Mouse (Mus musculus) cerebellum, adult 9-10 months (tissue): Measurements from ENCODE around the gene Oxsr1.
A peak's percentile ranks its signal among the peaks of the same experiment; 100 is the strongest.
"Not testable (repeated sequence)": the region's sequence is repeated elsewhere in the genome, so short reads cannot be mapped to it uniquely, and the experiment has no call there.

Experiments used
- DNase-seq: peaks from one replicate; pipeline ENCODE4 v3.0.0; 2022

Gene Oxsr1

DNA sequence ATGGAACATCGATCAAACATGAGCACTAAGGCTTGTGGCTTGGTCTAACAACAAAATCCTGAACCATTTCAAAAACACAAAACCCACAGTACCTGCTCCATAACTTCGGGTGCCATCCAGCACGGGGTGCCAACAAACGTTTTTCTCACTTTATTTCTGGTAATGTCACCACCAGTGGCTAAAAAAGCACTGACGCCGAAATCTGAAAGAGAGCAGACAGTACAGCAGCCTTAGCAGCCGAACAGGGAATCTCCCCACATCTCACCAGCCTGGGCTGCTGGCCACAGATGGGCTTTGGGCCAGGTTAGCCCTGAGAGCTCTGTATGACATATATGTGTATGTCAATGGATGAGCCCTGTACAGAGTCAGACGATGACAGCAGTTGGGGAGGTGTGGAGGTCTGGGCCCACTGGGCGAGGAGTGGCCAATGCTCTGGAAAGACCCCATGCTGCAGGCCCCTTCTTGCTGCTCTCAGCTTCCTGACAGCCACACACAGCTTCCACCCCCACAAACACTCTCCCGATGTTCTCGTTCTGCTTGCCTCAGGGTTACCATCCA, 53.6 kb downstream of the Oxsr1 start:
- DNase-seq = no peak

GRCm38 (mm10) chr9:119268120-119268519, 54.1 kb downstream of the Oxsr1 start:
- no peak for DNase-seq

GRCm38 (mm10) chr9:119266121-119266395, 56.2 kb downstream of the Oxsr1 start:
- not testable (repeated sequence) for DNase-seq

DNA sequence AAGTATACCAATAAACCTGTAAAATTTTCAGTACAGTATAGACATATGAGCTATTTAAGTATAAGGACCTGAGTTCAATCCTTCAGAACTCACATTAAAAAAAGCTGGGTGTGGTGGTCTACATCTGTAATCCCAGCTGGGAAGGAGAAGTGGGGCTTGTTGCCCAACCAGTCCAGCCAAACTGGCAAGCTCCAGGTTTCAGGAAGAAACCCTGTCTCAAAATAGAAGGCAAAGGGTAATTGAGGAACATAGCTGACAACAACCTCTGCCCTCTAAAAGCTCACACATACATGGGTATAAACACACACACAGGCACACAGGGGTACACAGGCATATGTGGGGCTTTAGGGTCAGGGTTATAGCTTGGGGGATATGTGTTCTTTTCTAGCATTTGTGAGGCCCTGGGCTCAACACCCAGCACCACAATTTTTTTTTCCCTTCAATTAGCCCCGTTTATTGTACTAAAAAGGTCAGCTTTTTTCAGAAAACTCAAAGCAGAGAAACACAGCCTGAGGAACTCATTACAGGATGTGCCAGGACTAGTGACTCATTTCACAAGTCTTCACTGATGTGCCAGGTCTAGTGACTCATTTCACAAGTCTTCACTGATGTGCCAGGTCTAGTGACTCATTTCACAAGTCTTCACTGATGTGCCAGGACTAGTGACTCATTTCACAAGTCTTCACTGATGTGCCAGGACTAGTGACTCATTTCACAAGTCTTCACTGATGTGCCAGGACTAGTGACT, 56.7 kb downstream of the Oxsr1 start:
- not testable (repeated sequence) for DNase-seq

GRCm38 (mm10) chr9:119263067-119263466, 59.2 kb downstream of the Oxsr1 start:
- no peak for DNase-seq

DNA sequence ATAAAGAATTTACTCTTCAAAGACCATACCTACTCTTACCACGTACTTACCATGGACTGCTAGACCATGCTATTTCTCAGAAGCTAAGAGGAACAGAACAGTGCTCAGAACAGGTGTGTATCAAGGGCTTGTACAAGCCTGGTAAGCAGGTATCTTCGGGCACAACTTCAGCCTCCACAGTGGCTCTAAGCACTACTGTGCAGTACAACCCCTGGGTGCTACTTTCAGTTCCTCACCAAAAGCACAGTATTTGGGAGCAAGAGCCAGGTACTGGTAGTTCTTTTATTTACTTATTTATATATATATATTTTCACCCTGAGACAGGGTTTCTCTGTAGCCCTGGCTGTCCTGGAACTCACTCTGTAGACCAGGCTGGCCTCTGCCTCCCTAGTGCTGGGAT, 61.4 kb downstream of the Oxsr1 start:
- no peak for DNase-seq

DNA sequence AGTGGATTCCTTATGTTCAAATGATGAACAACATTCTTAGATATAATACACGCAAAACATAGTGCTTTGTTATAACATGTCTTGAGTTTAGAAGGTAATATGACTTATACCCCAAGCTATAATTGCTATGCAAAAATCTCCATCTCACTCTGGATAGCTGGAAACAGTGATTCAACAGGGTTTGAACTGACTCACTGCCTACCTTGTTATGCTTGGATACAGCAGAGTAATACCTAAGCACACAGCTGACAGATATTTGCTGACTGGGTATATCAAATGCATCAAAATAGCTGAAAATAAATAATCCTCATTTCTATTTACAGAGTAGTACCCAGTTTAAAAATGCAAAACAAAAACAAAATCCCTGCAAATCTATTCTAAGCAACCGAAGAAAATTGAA, 63.4 kb downstream of the Oxsr1 start:
- DNase-seq = no peak

DNA sequence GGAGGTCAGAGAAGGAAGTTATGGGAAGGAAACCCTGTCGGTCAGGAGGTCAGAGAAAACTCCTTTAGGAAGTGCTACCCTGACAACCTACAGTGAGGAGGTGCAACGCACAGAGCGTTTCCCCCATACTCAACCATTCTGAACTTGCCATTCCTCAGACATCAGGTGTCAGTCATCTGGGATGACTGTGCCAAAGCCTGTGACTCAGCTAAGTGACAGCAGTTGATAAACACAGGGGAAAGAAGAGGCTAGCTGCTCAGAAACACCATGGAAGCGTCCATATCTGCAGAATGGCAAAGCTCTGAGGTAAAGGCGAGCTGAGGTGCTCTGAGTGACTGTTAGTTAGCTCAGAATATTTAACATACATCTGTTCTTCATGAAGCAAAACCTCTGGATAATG, 64.1 kb downstream of the Oxsr1 start:
- no peak for DNase-seq

DNA sequence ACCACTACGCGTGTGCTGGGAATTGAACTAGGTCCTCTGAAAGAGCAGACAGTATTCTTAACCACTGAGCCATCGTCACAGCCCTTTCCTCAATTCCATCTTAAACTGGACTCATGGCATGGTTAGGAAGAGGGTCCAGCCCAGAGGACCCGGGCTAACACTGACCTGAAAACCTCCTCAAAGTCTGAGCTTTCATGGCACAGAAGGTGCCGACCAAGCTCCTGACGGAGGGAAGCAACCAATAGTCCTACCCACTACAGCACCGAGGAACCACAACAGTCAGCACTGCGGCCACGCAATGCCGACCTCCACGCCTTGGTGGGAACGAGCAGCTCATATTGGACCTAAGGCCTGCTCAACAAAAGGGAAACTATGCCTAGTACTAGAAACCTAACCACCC, 66.1 kb downstream of the Oxsr1 start:
- no peak for DNase-seq

DNA sequence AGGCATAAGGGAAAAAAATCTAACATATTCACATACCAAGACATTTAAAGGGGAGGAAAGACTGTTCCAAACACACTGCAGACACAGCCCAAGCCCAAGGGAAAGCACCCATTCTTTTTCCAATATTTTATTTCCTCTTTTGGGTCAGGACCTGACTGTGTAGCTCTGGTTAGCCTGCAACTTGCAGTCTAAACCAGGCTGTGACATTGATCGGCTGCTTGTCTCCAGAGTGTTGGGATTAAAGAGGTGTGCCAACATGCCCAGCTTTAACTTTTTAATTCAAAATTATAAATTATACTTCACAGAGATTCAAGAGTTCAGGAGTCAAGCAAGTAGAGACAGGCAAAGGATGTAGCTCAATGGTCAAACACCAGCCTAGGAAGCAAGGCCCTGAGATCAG, 67.1 kb downstream of the Oxsr1 start:
- no peak for DNase-seq

DNA sequence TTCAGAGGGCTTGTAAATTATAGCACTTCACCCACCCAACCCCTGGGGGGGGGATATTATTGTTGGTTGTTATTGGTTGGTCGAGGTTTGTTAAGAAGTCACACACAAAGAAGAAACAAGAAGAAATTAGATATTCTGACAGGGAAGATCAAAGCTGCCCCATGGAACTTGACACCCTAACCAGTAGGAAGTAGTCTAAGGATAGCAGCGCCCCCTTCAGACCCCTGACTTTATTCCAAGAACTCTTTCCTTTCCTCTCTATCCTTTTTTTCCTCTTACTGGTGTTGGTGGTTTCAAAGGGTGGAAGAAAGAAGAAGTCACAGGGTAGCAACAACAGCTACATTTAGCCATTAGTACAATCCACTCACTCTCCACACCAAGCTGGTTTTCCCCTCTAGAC, 68.0 kb downstream of the Oxsr1 start:
- DNase-seq = no peak

DNA sequence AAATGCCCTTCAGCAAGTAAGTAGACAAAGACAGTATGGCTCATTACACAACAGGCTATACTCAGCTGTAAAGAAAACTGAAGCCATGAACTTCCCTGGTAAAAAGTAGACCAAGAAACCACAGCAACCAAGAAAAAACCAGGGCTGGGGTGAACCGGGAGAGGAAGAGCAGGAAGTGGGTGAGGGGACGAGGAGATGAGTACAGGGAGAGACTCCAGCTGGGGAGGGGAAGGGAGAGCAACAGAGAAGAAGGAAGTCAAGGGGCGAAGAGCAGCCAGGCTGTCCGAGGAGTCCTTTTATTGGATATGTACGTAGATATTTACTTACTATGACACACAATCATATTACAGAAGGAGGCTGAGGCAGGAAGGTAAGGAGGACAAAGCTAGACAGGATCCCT, 74.2 kb downstream of the Oxsr1 start:
- no peak for DNase-seq

DNA sequence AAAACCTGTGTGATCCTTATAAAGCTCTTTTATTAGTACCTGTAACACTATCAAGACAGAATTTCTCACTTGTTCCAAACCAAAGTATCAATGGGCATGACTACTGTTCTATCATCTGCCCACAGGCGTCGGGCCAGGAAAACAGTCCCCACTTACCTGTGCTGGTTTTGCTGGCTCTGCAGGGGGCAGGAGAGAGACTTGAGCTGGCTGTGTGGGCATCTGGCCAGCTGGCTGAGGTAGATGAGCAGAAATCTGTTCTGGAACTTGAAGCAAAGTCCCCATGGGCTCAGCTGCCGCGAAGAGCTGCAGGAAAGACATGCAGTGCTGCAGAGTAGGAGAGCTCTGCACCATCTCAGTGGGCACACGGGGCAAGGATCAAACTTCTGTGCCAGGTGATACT, 75.4 kb downstream of the Oxsr1 start:
- DNase-seq = peak; percentile 37

GRCm38 (mm10) chr9:119243981-119244380, 78.2 kb downstream of the Oxsr1 start:
- no peak for DNase-seq

DNA sequence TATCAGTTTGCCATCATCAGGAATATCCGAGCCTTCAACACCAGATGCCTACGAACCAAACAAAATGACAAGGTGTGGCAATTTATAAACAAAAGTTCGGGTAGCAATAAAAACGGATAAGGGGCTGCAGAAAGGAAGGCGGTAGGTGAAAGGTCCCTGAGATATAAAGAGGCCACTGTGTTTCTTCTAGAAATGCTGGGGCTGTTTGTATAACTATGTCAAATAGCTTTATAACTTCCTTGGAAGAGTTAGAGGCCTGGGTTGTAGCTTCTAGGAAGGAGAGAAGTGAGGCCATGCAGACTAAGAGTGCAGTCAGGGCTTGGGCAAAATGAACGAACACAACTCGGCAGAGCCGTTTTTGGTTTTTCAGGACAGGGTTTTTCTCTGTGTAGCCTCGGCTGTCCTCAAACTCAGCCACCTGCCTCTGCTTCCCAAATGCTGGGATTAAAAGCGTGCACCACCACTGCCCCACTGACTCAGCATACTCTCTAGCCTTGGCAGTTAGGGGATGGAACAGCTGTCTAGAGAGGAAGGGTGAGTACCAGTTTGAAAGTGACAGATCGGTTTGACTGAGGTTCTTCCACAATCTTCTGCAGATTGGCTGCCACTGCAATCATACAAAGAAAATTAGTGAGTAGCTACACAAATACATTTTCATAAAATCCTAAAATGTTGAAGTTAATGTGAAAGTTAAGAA, 80.9 kb downstream of the Oxsr1 start:
- DNase-seq = no peak

- no peak for DNase-seq
Observed at GRCm38 (mm10) chr9:119240286-119240997, 81.8 kb downstream of the Oxsr1 start.

- no peak for DNase-seq
Observed at GRCm38 (mm10) chr9:119239274-119239673, 83.0 kb downstream of the Oxsr1 start.

DNA sequence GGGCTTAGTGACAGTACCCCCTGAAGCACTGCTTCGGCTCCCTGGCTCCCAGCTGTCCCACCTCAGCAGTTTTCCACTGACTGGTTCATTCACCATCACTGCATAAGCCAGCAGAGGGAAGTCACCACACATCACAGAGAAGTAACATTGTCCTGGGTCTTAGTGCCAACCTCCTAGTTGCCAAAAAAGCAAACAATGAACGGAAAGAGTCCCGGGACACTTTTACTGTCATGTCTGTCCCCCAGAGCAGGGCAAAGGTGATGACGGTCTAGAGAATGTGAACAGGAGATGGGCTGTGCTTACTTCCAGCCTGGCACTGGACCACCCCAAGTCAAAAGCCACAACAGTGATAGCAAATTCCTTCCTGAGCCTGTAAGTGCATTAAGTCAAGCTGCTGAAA, 83.4 kb downstream of the Oxsr1 start:
- no peak for DNase-seq

DNA sequence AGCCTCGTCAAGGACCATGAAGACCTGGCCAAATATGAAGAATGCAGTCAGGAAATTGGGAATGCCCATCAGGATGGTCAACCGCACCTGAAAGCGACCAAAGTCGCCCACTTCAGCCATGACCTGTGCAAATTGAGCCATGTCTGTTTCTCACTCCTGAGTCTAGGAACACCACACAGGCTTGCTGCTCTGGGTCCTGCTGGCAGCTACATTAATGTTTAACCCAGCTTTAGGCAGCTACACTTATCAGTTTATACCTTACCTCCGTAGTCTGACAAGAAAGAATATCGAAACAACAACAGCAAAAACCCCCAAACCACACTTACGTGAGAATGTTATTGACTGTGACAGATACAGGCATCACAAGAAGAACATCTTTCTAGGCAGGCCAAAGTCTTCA, 90.7 kb downstream of the Oxsr1 start:
- DNase-seq = no peak

DNA sequence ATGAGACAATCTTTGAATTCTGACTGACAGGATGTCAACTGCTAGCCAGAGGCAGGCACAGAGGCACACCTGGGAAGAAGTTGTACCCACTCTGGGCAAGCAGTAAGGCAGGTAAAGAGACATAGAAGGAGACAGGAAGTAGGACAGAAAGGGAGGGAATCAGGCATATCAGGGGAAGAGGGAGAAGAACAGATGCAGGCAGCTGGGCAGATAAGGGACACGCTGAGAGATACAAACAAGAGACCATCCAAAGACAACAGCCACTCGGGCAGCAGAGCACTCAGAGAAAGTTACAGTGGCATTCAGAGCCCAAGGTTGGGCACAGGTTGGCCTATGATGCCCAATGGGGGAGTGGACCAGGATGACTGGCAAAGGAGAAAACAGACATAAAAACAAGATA, 91.4 kb downstream of the Oxsr1 start:
- no peak for DNase-seq

GRCm38 (mm10) chr9:119220249-119220648, 102.0 kb downstream of the Oxsr1 start:
- no peak for DNase-seq

- no peak for DNase-seq
Observed at GRCm38 (mm10) chr9:119219667-119220066, 102.6 kb downstream of the Oxsr1 start.

- DNase-seq = not testable (repeated sequence)
Observed at GRCm38 (mm10) chr9:119215341-119215740, 106.9 kb downstream of the Oxsr1 start.

DNA sequence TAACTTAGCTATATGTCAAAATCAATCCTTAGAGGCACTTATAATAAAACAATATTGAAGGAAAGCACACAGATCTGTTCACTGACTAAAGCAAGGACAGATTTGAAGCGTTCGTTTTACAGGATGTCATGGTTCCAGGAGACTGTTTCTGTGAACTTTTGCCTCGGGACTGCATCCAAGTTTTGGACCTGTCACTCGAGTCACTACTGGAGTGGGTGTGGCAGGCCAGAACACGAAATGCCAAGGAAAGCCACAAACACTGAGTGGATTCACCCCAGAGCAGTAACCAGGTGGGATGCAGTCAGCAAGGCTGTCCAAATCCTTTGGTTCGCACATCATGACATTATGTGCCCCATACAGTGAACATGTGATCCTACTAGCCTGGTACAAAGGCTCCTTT, 107.6 kb downstream of the Oxsr1 start:
- DNase-seq = no peak
